Mouse (Mus musculus): ENCODE measurements around the gene Ypel2. TPM values are rescaled to one million over a fixed set of nuclear protein-coding genes. Genes with fewer than 3 reads are reported as not detected.

Gene Ypel2
- total RNA-seq, 2 experiments from 2014 or later = 27.5 to 29.0 TPM

DNA sequence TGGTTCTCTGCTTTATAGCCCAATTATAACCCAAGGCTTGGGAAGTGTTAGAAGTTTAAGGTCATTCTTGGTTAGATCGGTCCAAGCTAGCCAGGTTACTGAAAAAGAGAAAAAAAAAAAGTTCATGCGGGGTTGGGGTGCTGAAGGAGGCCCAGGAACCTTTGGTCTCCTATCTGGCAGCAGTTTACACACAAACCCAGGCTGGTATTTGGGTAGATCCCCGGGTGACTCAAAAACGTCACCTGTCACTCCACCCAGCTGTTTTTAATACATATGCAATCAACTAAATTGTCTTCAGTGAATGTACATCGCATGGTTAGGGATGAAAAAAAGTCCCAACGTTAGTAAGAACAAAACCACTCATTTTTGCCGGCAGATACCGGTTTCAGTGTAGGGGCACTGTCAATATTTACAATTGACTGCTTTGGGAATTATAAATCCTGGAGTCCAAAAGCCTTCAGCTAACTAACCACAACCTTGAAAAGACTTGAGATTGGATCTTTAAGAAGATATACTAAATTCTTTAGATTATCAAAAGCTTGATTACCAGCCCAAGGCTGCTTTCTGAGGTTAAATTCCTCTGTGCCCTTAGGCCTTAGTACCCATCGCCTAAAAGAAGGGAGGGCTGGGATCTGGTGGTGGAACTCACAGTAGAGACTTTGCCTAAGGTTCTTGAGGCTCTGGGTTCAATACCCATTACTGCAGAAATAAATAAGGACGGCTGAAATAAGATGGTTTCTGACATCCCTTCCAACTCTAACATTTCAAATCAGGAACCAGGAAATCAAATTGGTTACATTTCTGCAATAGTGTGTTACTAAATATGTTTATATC lies 1.5 kb upstream of the Ypel2 start:
- DNase-seq = no peak

DNA sequence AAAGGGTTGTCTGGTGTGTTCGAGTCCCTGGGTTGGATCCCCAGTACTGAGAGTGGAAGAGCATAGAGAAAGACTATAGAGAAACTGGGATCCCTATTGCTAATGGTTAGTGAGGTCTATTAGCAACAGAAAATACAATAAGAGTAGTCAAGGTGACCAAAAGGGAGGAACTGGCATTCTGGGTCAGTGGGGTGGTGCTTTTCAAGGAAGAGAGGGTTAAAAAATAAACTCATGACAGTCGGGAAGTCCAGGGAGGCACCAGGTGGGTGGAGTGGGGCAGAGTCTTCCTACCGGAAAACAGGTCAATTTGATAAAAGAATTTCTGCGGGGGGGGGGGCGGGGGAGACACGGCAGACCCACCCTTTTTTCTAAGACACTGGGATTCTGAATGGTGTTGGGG lies 823 bp upstream of the Ypel2 start:
- DNase-seq = no peak

DNA sequence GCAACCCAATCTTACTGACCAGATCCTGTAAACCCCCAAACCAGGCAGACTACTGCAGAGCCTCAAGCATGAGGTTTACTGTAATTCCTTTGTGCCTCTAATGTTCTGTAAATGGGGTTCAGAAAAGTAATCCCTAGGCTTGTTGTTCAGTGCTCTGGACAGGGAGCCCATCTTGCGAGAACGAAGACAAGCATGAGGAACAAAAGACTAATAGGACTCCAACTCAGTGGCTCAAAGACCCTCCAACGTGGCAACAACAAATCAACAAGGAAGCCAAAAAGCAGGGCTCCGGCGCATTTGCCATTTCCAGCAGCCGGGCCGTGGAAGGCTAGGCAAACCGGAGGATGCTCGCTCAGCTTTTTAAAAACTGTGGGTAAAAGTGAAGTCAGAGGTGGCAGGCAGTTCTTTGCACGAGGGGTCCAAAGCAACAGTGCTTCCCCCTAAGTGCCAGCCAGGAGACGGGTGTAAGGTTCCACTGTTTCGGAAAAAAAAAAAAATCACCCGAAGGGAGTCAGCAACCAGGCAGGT lies 982 bp downstream of the Ypel2 start:
- no peak for DNase-seq

DNA sequence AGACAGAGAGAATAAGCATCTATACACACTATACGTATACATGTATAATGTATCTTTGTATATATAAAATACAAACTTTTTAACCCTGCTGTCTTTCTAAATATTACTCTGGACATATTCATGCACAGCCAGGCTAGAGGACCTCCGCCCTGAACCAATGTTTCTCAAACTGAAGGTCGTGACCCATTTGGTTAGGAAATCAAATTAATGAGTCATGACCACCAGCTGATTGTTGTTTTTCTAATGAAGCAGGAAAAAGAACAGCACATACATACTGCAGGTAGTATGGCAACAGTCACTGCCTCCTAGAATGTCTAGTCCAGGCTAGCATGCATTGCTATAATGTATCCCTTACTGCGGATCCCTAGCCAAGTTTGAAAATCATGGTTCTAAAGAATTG lies 2.3 kb downstream of the Ypel2 start:
- DNase-seq = no peak

DNA sequence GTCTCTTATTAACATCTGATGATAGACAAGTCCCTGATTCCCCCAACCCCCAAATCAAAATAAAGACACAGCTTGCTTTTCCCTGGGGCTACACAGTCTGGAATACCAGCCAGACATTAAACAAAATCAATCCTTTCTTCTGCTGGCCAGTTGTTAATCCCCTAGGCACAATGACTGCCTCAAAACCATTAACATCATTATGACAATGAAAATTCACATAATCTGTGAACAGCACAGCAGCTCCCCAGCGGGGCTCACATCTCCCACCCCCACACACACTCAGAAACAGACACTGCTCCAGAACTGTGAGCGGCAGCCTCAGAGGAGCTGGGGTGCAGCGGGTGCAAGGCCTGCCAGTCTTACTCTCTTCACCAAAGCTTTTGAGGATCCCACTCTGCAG lies 3.2 kb downstream of the Ypel2 start:
- no peak for DNase-seq

DNA sequence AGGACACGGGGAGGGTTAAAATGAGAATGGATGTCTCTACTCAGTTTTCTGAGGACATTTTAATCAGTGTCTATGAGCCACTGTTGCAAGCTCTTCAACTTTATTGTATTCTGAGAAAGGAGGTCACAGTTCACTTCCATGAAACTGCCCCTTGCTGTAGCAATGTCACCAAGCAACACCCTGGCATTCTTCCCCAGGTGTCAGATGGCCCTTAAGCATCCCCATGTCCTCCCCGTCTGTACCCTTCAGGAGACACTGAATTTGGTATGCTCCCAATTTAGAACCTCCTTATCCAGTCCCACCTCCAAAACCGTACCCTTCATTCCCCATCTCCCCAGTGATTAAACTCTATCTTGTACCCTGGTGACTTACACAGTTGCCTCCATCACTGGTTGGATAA lies 8.5 kb downstream of the Ypel2 start:
- no peak for DNase-seq

DNA sequence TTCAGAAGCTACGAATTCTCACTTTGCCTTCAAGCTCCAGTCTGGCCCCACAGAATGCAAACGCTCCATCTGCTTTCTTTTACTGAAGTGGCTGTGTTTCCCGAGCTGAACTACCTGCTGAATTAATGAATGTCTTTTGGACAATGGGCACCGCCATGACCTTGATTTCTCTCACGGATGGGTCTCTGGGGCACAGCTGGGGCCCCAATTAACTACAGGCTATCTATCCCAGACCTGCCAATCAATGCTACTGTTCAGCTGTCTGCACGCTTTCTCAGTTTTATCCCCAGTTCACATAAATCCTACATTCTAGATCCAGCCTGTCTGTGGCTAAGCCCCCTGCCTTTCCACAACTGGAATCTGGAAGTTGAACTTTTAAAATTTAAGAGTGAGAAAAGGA lies 10.5 kb downstream of the Ypel2 start:
- no peak for DNase-seq

DNA sequence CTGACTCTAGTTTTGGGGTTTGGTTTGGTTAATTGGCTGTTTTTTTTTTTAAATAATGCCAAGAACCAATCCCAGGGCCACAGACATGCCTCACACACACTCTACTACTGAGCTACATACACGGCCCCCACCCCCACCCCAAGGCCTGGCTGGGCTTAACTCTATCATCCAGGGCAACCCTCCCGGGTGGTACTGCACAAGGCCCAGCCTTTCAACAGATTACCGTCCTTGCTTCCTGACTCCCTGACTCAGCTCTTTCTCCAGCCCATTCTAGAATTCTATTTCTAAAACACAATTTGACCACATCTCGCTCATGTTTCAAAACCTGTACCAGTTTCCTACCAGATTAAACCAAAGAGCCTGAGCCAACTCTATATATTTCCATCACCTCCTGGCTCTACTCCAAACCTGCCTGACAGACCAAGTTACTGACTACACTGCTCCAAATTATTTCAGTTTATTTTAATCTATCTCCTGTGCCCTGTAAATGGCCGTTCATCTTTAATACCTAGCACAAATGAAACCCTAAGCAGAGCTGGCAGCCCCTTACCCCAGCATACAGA lies 12.2 kb downstream of the Ypel2 start:
- no peak for DNase-seq

DNA sequence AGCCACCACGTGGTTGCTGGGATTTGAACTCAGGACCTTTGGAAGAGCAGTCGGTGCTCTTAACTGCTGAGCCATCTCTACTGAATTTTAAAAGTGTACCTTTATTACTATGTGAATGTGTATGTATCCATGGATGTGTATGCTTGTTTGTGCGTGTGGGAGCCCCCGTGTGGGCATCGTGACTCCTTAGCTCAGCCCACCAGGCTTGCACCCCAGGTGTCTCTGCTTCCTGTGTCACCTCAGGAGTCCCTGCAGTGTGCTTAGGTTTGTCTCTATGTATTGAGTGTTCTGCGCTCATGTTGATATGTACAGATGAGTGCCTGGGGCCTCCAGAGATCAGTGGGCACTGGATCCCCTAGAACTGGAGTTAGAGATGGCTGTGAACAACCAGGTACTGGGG lies 13.0 kb downstream of the Ypel2 start:
- DNase-seq = no peak

DNA sequence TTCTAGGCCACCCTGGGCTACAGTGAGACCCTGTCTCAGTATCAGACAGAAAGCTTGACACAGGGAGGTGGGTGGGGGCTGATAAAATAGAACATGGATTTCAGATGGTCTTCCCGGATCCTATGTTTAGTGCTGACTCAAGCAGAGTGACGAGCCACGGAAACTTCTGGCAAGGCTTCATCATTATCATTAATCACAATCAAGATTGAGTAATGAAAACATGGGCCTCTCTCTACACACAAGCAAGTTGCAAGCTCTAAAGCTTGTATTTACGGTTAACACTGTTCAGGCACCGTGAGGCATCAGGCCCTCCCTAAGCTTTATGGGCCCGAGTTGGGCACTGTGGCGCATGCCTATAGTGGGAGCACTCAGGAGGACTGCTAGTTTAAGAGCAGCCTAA lies 13.7 kb downstream of the Ypel2 start:
- no peak for DNase-seq

DNA sequence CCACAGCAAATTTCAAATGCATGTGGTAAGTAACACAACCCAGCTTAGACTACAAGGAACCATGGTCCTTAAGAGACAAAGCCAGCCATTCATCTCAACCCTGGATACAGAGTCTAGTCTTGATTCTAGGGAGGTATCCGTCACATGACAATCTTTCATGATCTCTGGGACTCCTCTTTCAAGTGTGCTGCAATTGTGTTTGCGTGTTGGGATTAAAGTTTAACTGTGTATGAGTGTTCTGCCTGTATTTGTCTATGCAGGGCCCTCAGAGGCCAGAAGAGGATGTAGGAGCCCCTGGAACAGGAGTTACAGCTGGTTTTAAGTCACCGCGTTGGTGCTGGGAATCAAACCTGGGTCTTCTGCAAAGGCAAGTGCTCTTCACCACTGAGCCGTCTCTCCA lies 16.3 kb downstream of the Ypel2 start:
- DNase-seq = no peak

DNA sequence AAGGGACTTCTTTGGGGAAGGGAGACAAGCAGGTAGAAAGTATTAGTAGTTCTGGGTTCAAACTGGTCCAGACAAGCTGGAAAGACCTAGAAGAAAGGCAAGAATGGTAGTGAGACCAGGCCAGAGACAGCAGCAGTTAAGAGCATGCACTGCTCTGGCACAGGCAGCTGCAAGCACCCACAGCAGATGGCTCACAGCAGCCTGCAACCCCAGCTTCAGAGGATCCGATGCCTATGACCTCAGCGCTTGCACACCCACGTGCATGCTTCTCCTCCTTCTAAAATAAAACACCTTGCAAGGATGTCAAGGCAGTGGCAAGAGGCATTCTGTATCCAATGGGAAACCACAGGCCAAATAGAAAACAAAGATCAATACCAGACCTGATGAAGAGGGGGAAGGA lies 19.1 kb downstream of the Ypel2 start:
- DNase-seq = no peak

DNA sequence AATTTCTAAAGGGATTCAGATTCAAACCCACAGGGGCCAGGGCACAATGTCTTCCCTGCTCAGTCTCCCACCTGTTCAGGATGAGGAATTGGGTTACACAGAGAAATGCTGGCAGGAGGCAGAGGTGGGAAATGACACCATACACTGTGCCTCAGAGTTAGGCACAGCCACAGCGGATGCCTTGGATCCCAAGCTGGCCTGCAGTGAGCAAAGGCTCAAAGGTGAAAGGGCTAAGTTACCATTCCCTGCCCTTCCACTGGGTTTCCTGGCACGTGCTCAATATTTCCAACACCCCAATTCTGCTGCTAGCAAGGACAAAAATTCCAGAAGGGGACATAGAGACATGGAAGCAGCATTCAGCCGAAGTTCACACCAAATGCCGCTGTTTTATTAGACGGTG lies 20.3 kb downstream of the Ypel2 start:
- DNase-seq = no peak

DNA sequence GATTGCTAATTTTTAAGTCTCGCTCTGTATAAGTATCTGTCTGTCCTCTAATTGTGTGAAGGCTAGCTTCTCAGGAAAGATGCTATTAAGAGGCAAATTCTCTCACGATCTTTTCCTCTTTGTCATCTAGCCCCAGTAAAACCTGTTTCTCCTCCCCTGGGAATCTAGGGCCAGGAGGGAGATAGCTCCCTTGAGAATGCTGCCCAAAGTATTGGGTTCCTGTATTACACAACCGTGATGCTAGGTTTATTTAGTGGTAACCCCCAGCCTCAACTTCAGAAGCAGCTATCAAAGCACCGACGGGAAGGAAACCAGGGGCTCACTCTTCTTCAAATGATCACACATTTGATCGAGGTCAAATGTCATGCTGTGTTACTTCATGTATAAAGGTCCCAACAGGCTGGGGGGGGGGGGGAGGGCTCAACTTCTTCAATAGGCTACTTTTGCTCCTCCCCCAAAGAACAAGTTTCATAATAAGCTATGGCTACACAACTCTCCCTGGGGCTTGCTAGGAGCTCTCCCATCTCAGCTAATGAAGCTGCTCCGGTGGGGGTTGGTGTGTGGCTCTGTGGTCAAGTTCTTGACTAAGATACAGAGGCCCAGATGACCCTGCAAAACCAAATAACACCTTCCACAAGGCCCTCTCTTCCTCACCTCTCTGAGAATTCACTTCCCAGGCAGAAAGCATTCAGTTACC lies 22.3 kb downstream of the Ypel2 start:
- no peak for DNase-seq

DNA sequence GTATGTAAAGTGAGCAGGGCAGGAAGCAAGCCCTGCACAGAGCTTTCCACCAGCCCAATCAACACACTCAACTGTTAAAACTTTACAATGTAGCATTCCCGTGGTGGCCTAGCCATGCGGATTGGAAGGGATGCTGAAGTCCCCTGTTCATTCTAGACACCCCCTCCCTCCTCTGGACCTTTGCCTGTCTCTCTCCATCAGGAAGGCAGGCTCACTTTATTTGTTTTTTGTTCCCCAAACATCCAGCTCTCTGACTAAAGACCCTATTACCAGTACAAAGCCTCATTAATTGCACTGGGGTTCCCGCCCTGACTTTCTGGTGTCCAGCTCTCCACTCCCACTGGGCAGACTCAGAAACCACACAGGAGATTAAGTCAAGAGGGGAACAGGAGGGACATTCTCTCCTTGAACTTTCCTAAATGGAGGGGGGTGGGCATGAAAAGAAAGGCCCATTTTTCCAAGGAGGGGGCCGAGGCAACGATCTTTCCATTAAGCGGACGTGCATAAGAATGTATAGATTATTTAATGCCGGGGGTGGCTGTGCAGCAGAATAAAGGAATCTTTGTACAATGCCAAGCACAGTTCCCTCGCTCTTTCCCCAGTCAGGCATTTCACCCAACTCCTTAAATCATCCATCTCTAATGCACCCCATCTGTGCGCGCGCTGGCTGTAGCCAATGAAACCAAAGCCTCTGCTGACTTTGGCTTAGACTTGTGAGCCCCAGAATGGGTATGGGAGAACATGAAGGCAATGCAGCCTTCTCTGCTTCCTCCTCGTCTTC lies 24.3 kb downstream of the Ypel2 start:
- DNase-seq = no peak

DNA sequence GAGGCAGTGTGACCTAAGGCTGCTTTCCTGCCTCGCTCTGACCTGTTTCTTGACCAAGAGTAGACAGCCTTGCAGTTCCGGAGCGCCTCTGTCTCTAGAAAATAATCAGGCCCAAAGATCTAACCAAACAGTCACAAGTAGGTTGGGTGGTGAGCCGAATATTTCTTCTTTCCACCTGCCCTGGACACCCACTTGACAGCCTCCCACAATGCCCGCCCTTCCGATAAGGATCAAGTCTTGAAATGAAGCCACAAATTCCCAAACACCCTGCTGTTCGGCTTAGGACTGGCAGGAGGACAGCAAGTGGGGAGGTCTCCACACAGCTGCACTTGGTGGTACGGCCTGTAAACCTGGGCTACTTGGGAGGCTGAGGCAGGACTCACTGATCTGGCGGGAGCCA lies 26.0 kb downstream of the Ypel2 start:
- DNase-seq = no peak

DNA sequence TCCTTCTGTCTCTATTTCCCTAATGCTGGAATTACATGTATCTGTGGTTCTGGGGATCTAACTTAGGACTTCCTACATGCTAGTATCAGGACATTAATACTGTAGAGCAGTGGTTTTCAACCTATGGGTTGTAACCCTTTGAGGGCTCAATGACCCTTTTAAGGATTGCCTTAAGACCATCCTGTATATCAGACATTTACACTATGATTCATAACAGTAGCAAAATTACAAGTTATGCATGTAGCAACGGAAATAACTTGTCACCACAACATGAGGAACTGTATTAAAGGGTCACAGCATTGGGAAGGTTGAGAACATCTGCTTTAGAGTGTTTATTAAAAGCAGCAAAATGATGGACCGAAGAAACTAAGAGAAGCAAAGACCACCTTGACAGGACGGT lies 26.8 kb downstream of the Ypel2 start:
- DNase-seq = no peak

DNA sequence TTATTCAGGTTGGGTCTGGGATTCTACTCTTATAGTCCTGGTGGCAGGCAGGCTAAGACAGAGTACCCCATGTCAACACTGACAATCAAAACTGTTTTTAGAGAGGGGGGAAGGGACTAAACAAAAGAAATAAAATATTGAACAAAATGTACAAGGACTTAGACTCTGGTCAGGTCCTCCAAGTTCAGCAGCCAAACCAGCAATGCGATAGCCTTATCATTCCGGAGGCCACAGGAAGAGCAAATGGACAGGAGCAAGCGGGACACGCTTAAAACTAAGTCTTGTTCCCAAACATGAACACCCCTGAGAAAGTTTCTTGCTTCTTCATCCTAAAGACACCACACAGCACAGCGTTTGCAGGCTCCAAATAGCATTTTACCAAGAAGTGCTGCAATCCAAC lies 28.4 kb downstream of the Ypel2 start:
- DNase-seq = no peak

DNA sequence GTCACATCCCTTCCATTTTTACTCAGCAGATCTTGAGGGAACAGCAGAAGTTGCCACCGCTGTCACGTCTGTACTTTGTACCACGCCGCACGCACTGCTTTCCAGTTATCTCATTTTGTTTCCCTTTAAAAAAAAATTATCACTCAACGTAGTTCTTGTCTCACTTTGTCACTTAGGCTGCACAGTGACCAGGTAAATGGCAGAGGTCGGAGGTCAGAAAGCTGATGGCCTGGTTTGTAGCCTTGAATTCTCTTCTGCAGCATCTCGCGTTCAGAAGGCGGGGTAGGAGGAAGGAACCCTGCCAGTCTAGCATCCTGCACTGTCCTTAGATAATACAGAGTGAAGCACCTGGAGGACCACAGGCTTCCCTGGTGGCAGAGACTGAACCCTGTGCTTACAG lies 29.8 kb downstream of the Ypel2 start:
- no peak for DNase-seq

DNA sequence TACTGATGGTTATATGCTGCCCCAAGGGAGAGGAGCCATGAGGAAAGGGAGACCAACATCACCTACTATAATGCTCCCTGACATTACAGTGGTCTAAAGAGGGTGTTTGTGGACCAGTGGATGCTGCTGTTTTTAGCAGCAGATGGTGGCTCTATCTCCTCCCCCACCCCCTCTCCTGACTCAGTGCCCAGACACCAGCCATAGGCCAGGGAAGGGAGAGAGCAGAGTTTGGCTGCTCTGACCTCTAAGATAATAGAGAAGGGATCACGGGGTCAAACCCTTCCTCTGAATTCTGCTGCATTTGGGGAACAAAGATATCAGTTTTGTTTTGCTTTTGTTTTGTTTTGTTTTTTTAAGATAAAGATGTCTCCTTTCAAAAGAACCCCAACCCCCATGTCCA lies 30.5 kb downstream of the Ypel2 start:
- DNase-seq = no peak

DNA sequence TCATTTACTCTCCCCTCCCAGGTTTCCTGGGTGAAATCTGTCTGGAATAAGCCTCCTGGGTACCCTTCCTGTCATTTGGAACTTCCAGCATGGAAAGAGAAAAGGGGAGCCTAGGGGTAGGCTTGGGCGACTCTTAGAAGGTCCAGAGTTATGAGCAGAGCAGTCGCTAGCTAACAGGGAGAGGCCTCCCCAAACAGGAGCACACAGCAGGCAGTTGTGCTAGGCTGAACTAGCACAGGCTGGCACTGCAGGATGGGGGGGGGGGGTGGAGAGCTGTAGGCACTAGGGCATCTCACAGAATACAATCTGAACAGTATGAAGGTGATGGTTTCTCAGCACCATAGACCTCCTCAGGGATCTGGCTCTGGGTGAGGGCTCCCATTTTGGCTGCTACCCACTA lies 31.1 kb downstream of the Ypel2 start:
- no peak for DNase-seq

DNA sequence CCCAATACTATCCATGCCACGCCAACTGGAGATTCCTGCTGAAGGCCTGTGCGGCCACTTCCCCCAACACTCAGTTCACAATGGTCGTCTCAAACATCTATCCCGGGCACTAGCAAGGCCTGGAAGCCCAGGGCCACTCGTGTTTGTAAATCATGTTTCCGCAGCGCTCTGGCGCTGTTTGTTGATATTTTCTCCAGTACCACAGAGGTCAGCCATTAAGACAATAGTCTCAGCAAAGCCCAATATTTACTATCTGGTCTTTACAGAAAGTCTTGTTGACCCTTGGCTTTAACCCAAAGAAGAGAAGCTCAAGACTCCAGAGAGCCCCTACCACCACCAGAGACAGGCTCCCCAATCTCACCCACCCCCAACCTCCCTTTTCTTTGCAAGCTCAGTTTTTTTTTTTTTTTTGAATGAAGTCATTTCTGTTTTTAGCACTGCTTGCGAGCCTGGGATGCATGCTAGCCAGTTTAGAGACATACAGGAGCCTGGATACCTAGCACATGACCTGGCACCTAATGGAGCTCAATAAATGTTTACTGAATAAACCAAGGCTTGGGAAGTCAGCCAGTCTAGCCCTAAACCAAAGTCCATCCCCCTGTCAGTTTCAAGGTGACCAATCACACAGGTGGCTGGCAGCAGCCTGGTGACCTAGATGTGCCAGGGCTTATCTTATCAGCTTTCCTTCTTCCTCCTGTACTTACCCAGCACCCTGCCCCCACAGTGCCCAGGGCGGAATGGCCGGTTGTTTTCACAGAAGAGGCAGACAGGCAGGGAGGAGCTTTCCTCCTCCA lies 31.8 kb downstream of the Ypel2 start:
- DNase-seq = no peak
